Mouse (Mus musculus) erythroblast, embryonic 14.5 days (primary cell): Measurements from ENCODE around the gene Fam25c.

ENCODE experiments used
- GATA1 ChIP-seq: IDR thresholded peaks from 2 replicates; pipeline ENCODE4 v1.6.1; 2012; ENCODE audit warnings: low read length, inconsistent platforms, mixed read lengths
- TAL1 ChIP-seq: IDR thresholded peaks from 3 replicates; pipeline ENCODE4 v1.6.1; 2012; ENCODE audit warnings: low read length, inconsistent platforms, mixed read lengths

- no peak for TF ChIP-seq TAL1
- no peak for TF ChIP-seq GATA1
These were observed 44.8 kb downstream of the Fam25c start, which contains the start of the genes Shld2 and Glud1 for GRCm38 (mm10) chr14:34310234-34310965.
